Mouse (Mus musculus): ENCODE results near the gene Sipa1l3. TPM values are rescaled to one million over a fixed set of nuclear protein-coding genes. Genes with fewer than 3 reads are reported as not detected.

Gene Sipa1l3
- polyA plus RNA-seq, 1 experiment from 2014 or later, result 17.6 TPM

DNA sequence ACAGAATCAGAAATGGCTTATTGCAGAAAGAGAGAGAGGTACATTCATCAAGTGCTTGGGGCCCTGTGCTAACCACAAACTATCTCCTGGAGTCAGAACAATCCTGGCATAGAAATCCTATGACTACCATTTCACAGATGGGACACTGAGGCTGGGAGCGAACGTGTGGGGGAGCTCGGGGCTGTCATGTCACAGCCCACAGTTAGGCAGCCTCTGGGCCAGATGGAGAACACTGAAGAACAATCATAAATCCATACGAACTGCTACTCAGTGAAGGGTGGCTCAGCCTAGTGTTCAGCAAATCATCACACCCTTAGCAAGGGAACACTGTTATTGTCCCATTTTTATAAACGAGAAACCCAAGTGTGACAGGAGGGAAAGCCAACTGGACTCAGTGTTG is 1.3 kb downstream of the Sipa1l3 start:
- no peak overlapping the region for H3K27ac ChIP-seq (replicated peaks; ENCODE audit: low read depth, low read length)

DNA sequence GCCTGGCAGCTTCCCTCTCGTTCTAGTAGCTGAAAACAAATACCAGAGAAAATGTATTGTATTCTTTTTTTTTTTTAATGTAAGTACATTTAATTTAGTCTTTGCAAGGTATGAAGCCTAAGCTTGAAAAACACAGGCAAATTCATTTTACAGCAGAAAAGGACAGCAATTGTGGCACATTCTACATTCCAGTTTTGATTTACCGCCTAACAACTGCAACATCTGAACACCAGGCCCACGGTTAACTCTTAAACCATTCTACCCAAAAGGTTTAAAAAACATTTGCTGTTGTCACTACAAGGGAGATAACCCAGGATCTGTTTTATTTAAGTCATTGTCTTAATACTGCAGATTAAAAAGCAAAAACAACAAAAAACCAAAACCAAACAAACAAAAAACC is 2.8 kb downstream of the Sipa1l3 start:
- 86% methylated on average over 3 of the region's 3 CpGs for WGBS
- no peak overlapping the region for H3K4me3 ChIP-seq (replicated peaks; ENCODE audit: low read depth, low read length)
- peaks cover 31% of the 10 kb centered on the region for H3K4me1 ChIP-seq (ENCODE audit: control insufficient read depth, insufficient read depth, low read length)
- H3K4me2 ChIP-seq (ENCODE audit: low read length), result no peak overlapping the region
- ATAC-seq (ENCODE audit: low FRiP score, low TSS enrichment) (no peak), DNase-seq (no peak)
- no peak overlapping the region for H3K27ac ChIP-seq (replicated peaks; ENCODE audit: low read depth, low read length)
- no peak overlapping the region for H3K9ac ChIP-seq (replicated peaks; ENCODE audit: low read length)
- no peaks in the 10 kb centered on the region for H3K36me3 ChIP-seq (ENCODE audit: control insufficient read depth, insufficient read depth, low read length)
- no peaks in the 10 kb centered on the region for H3K27me3 ChIP-seq (ENCODE audit: control insufficient read depth, insufficient read depth, low read length)
- H3K9me3 ChIP-seq (ENCODE audit: control insufficient read depth, low read length), result no peaks in the 10 kb centered on the region

More for the DNA sequence above, 1.3 kb downstream of the Sipa1l3 start:
- ATAC-seq (ENCODE audit: low FRiP score, low TSS enrichment) (no peak), DNase-seq (no peak)
- H3K36me3 ChIP-seq (ENCODE audit: control insufficient read depth, insufficient read depth, low read length), result no peaks in the 10 kb centered on the region
- peak overlapping the region; percentile 83 for H3K4me2 ChIP-seq (ENCODE audit: low read length)
- 65% methylated on average over 5 of the region's 5 CpGs for WGBS
- peaks cover 21% of the 10 kb centered on the region for H3K4me1 ChIP-seq (ENCODE audit: control insufficient read depth, insufficient read depth, low read length)
- no peaks in the 10 kb centered on the region for H3K27me3 ChIP-seq (ENCODE audit: control insufficient read depth, insufficient read depth, low read length)
- H3K4me3 ChIP-seq (replicated peaks; ENCODE audit: low read depth, low read length), result peak overlapping the region; percentile 90
- no peaks in the 10 kb centered on the region for H3K9me3 ChIP-seq (ENCODE audit: control insufficient read depth, low read length)
- H3K9ac ChIP-seq (replicated peaks; ENCODE audit: low read length), result peak overlapping the region; percentile 76; the same call in 1 of the 2 replicates

DNA sequence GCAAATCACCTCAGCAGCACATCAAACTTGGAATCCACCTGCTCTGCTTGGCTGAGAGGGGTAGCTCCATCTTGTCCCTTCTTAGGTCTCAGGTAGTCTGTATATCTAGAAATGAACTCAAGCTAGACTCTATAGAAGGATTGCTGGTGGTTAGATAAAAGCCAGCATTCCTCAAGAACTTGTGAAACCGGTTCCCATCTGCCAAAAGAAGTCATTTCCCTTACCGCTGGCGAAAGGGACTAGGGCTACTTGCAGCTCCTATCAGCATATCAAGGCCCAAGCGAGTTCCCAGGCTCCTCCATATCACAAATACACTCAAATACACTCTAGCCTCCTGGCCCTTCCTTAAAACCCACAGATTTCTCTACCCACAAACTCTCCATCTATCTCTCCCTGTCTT is 5.7 kb downstream of the Sipa1l3 start:
- Histone ChIP-seq H3K27me3 (ENCODE audit: control insufficient read depth, insufficient read depth, low read length) (no peaks in the 10 kb centered on the region), H3K36me3 (ENCODE audit: control insufficient read depth, insufficient read depth, low read length) (no peaks in the 10 kb centered on the region), H3K9ac (replicated peaks; ENCODE audit: low read length) (no peak overlapping the region), H3K4me3 (replicated peaks; ENCODE audit: low read depth, low read length) (no peak overlapping the region), H3K27ac (replicated peaks; ENCODE audit: low read depth, low read length) (no peak overlapping the region), H3K4me2 (ENCODE audit: low read length) (no peak overlapping the region), H3K4me1 (ENCODE audit: control insufficient read depth, insufficient read depth, low read length) (peaks cover 26% of the 10 kb centered on the region), H3K9me3 (ENCODE audit: control insufficient read depth, low read length) (no peaks in the 10 kb centered on the region)
- DNase-seq (no peak), ATAC-seq (ENCODE audit: low FRiP score, low TSS enrichment) (no peak)
- 73% methylated on average over 4 of the region's 4 CpGs for WGBS

GRCm38 (mm10) chr7:29511598-29512275 is 6.7 kb downstream of the Sipa1l3 start:
- Histone ChIP-seq H3K4me3 (replicated peaks; ENCODE audit: low read depth, low read length) (no peak overlapping the region), H3K9me3 (ENCODE audit: control insufficient read depth, low read length) (no peaks in the 10 kb centered on the region), H3K9ac (replicated peaks; ENCODE audit: low read length) (no peak overlapping the region; the same call in 1 of the 2 replicates), H3K36me3 (ENCODE audit: control insufficient read depth, insufficient read depth, low read length) (no peaks in the 10 kb centered on the region), H3K27me3 (ENCODE audit: control insufficient read depth, insufficient read depth, low read length) (no peaks in the 10 kb centered on the region), H3K27ac (replicated peaks; ENCODE audit: low read depth, low read length) (peak overlapping the region; percentile 37; the same call in 1 of the 2 replicates), H3K4me1 (ENCODE audit: control insufficient read depth, insufficient read depth, low read length) (peaks cover 19% of the 10 kb centered on the region), H3K4me2 (ENCODE audit: low read length) (no peak overlapping the region)
- no peak for DNase-seq
- WGBS, result 60% methylated on average over 9 of the region's 9 CpGs
- ATAC-seq (ENCODE audit: low FRiP score, low TSS enrichment), result no peak

DNA sequence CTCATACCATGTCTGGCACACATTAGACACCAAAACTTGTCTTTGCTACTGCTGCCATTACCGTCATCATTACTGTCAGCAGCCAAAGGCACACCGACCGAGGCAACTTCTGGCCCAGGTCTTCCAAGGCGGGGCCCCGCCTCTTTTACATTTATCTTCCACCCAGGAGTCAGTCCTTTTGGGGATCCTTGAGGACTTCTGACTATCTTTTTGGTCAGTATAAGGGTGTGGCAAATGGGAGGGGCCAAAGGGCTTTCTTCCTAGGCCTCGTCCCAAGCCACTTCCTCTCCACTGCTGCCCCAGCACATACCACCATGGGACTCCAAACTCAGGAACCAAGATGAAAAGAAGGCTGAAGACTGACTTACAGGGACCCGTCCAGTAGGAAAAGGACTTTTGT is 9.9 kb downstream of the Sipa1l3 start:
- H3K36me3 ChIP-seq (ENCODE audit: control insufficient read depth, insufficient read depth, low read length), result no peaks in the 10 kb centered on the region

GRCm38 (mm10) chr7:29505337-29506318 is 12.8 kb downstream of the Sipa1l3 start:
- Histone ChIP-seq H3K4me2 (ENCODE audit: low read length) (0 out of 2 replicates have a peak overlapping the region, but pooled peaks have one; percentile 9), H3K4me1 (ENCODE audit: control insufficient read depth, insufficient read depth, low read length) (peaks cover 10% of the 10 kb centered on the region), H3K36me3 (ENCODE audit: control insufficient read depth, insufficient read depth, low read length) (no peaks in the 10 kb centered on the region), H3K27ac (replicated peaks; ENCODE audit: low read depth, low read length) (no peak overlapping the region), H3K9ac (replicated peaks; ENCODE audit: low read length) (peak overlapping the region; percentile 7; the same call in 1 of the 2 replicates), H3K27me3 (ENCODE audit: control insufficient read depth, insufficient read depth, low read length) (no peaks in the 10 kb centered on the region), H3K4me3 (replicated peaks; ENCODE audit: low read depth, low read length) (no peak overlapping the region), H3K9me3 (ENCODE audit: control insufficient read depth, low read length) (no peaks in the 10 kb centered on the region)
- 27% methylated on average over 18 of the region's 18 CpGs for WGBS
- ATAC-seq (ENCODE audit: low FRiP score, low TSS enrichment) (no peak), DNase-seq (no peak)

More for the DNA sequence above, 9.9 kb downstream of the Sipa1l3 start:
- Histone ChIP-seq H3K27ac (replicated peaks; ENCODE audit: low read depth, low read length) (no peak overlapping the region), H3K9ac (replicated peaks; ENCODE audit: low read length) (no peak overlapping the region), H3K4me1 (ENCODE audit: control insufficient read depth, insufficient read depth, low read length) (peaks cover 20% of the 10 kb centered on the region), H3K4me3 (replicated peaks; ENCODE audit: low read depth, low read length) (no peak overlapping the region), H3K9me3 (ENCODE audit: control insufficient read depth, low read length) (no peaks in the 10 kb centered on the region), H3K27me3 (ENCODE audit: control insufficient read depth, insufficient read depth, low read length) (no peaks in the 10 kb centered on the region), H3K4me2 (ENCODE audit: low read length) (no peak overlapping the region)
- 90% methylated on average over 7 of the region's 7 CpGs for WGBS
- ATAC-seq (ENCODE audit: low FRiP score, low TSS enrichment) (no peak), DNase-seq (no peak)

DNA sequence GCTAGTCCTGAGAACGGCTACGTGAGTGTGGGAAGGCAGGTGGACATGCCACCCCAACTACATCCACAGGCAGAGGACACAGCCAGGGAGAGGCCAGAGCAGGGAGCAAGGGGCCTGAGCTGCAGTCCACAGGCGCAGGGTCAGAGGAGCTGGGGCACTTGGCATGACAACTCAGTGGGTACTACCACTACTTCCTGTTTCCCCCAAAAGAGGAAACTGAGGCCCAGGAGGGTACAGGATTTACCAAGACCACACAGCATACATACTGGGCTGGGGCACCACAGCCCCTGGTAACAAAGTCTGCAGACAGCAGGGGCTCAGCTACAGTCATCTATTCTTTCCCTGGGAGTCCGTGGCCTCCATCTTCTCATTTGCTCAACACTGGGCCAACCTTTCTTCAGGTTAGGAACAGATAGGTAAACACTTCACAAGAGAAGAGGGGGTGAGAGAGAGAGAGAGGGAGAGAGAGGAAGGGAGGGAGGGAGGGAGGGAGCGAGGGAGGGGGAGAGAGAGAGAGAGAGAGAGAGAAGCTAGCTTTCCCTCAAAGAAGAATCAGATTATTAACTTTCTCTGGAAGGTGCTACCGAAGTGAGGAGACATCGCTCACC is 13.7 kb downstream of the Sipa1l3 start:
- H3K4me2 ChIP-seq (ENCODE audit: low read length), result no peak overlapping the region
- H3K4me1 ChIP-seq (ENCODE audit: control insufficient read depth, insufficient read depth, low read length), result peaks cover 10% of the 10 kb centered on the region
- WGBS, result 67% methylated on average over 7 of the region's 7 CpGs
- H3K4me3 ChIP-seq (replicated peaks; ENCODE audit: low read depth, low read length), result no peak overlapping the region
- H3K27me3 ChIP-seq (ENCODE audit: control insufficient read depth, insufficient read depth, low read length), result no peaks in the 10 kb centered on the region
- no peaks in the 10 kb centered on the region for H3K36me3 ChIP-seq (ENCODE audit: control insufficient read depth, insufficient read depth, low read length)
- ATAC-seq (ENCODE audit: low FRiP score, low TSS enrichment) (no peak), DNase-seq (no peak)
- H3K9ac ChIP-seq (replicated peaks; ENCODE audit: low read length), result no peak overlapping the region
- no peak overlapping the region for H3K27ac ChIP-seq (replicated peaks; ENCODE audit: low read depth, low read length)
- H3K9me3 ChIP-seq (ENCODE audit: control insufficient read depth, low read length), result no peaks in the 10 kb centered on the region

DNA sequence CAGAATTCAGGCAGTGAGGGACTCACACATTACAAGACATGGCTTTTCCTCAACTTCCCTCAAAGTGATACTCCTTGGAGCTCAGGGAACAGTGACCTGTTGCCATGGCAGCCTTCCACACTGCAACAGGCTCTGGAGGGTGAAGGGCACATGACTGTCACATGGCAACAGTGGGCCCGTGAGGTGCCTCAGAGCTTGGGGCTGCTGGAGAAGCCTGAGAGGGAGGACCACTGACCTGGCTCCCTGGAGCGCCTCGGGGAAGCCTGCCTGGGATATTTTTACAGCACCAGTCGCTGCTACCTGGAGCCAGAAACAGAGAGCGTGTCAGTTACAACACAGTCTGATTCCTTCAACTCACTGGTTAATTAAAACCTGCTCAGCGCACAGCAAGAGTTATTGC is 14.8 kb downstream of the Sipa1l3 start:
- ATAC-seq (ENCODE audit: low FRiP score, low TSS enrichment), result no peak
- H3K4me1 ChIP-seq (ENCODE audit: control insufficient read depth, insufficient read depth, low read length), result peaks cover 10% of the 10 kb centered on the region
- no peaks in the 10 kb centered on the region for H3K9me3 ChIP-seq (ENCODE audit: control insufficient read depth, low read length)
- no peak overlapping the region for H3K4me3 ChIP-seq (replicated peaks; ENCODE audit: low read depth, low read length)
- H3K4me2 ChIP-seq (ENCODE audit: low read length), result no peak overlapping the region
- H3K27me3 ChIP-seq (ENCODE audit: control insufficient read depth, insufficient read depth, low read length), result no peaks in the 10 kb centered on the region
- H3K9ac ChIP-seq (replicated peaks; ENCODE audit: low read length), result no peak overlapping the region
- H3K36me3 ChIP-seq (ENCODE audit: control insufficient read depth, insufficient read depth, low read length), result no peaks in the 10 kb centered on the region
- 61% methylated on average over 6 of the region's 6 CpGs for WGBS
- H3K27ac ChIP-seq (replicated peaks; ENCODE audit: low read depth, low read length), result no peak overlapping the region
- no peak for DNase-seq

Data from midbrain, embryonic 14.5 days (tissue).